ENCODE assay signal across 12 mouse cellular contexts in the genomic region with DNA sequence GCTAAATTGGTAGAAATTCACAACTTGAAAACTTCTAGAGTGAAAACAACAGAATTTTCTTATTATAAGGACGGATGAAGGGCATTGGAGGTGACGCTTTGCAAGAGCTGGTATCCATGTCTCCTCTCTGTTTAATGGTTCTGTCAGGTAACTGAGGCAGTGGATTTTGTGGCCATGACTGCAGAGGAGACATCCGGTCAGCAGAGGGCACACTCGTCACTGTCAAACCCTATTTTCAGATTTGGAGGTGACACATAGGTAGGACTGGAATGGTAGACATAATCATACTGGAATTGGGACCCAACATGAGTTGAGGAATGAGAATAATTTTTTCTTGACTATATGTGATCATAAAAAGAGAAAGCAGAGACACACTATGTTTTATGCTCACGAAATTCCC.
DNase-seq lines count a peak whose midpoint lies in the region; ATAC-seq and TF ChIP-seq lines count a peak whose summit lies in the region.
"Had no signal": no experiment of that assay in that cellular context is flagged by ENCODE, and none has a peak within 500 bp of the region (broad histone marks: within the 10 kb centered on the region; RNA-seq: fewer than 3 reads in every experiment).

No protein-coding gene starts in this region.

- H3K4me1 ChIP-seq in lung, embryonic 14.5 days (ENCODE audit: insufficient read depth): no peaks in the 10 kb centered on the region
- H3K4me1 ChIP-seq in midbrain, embryonic 14.5 days (ENCODE audit: control insufficient read depth, insufficient read depth, low read length): no peaks in the 10 kb centered on the region
- no peaks in the 10 kb centered on the region for H3K4me1 ChIP-seq in kidney, embryonic 14.5 days (ENCODE audit: control insufficient read depth, insufficient read depth, low read length)
- H3K4me1 ChIP-seq: heart, embryonic 13.5 days; liver, embryonic 13.5 days had no signal

- H3K9ac ChIP-seq in lung, embryonic 14.5 days: no peak overlapping the region
- H3K9ac ChIP-seq in midbrain, embryonic 14.5 days (replicated peaks; ENCODE audit: low read length): no peak overlapping the region
- no peak overlapping the region for H3K9ac ChIP-seq in kidney, embryonic 14.5 days (ENCODE audit: low read depth, low read length)
- H3K9ac ChIP-seq: heart, embryonic 13.5 days; liver, embryonic 13.5 days had no signal

- ATAC-seq in lung, embryonic 14.5 days (ENCODE audit: insufficient read depth): no peak
- no peak for ATAC-seq in midbrain, embryonic 14.5 days (ENCODE audit: low FRiP score, low TSS enrichment)
- ATAC-seq in kidney, embryonic 14.5 days (ENCODE audit: low FRiP score, low TSS enrichment): no peak
- ATAC-seq: intestine, embryonic 16.5 days had no signal

- 31% methylated on average over 5 of the region's 5 CpGs for WGBS in lung, embryonic 14.5 days
- WGBS in midbrain, embryonic 14.5 days: 35% methylated on average over 5 of the region's 5 CpGs
- WGBS in kidney, embryonic 14.5 days: 40% methylated on average over 5 of the region's 5 CpGs

- DNase-seq in gastrocnemius, adult 2 months: no peak
- DNase-seq in gastrocnemius, postnatal 14 days: no peak
- DNase-seq in lung, embryonic 14.5 days: no peak
- no peak for DNase-seq in lung, postnatal 25 days (ENCODE audit: low spot score)
- DNase-seq in adipocyte (ENCODE audit: low spot score): peak; percentile 1
- DNase-seq in midbrain, embryonic 14.5 days: peak; percentile 58
- DNase-seq in yolk sac, embryonic 10.5 days (ENCODE audit: low spot score): no peak
- DNase-seq: liver, embryonic 13.5 days had no signal

- peak; percentile 28; the same call in 1 of the 2 replicates for TF ChIP-seq CTCF in gastrocnemius, adult 2 months (IDR thresholded peaks at IDR 0.05)
- TF ChIP-seq CTCF in lung, embryonic 14.5 days (IDR thresholded peaks at IDR 0.05; ENCODE audit: low read depth): peak; percentile 33

- intact Hi-C loops in gastrocnemius, adult 2 months (cut with DNase I): no loop called here
- intact Hi-C loops in gastrocnemius, postnatal 14 days (cut with DNase I; ENCODE audit: low total_unique reads): no loop called here

- H3K9me3 ChIP-seq in lung, embryonic 14.5 days (ENCODE audit: low read depth, low read length): no peaks in the 10 kb centered on the region
- H3K9me3 ChIP-seq in midbrain, embryonic 14.5 days (ENCODE audit: control insufficient read depth, low read length): no peaks in the 10 kb centered on the region
- no peaks in the 10 kb centered on the region for H3K9me3 ChIP-seq in kidney, embryonic 14.5 days (ENCODE audit: control insufficient read depth, low read length)
- H3K9me3 ChIP-seq: heart, embryonic 13.5 days; liver, embryonic 13.5 days had no signal

- peaks cover 44% of the 10 kb centered on the region for H3K27me3 ChIP-seq in lung, embryonic 14.5 days (ENCODE audit: insufficient read depth, low read length)
- H3K27me3 ChIP-seq in midbrain, embryonic 14.5 days (ENCODE audit: control insufficient read depth, insufficient read depth, low read length): no peaks in the 10 kb centered on the region
- H3K27me3 ChIP-seq in kidney, embryonic 14.5 days (ENCODE audit: control insufficient read depth, insufficient read depth, low read length): peaks cover 33% of the 10 kb centered on the region

- no peak overlapping the region for H3K4me3 ChIP-seq in gastrocnemius, adult 2 months
- no peak overlapping the region for H3K4me3 ChIP-seq in lung, embryonic 14.5 days (ENCODE audit: low read depth, low read length)
- H3K4me3 ChIP-seq in midbrain, embryonic 14.5 days (replicated peaks; ENCODE audit: low read depth, low read length): no peak overlapping the region
- H3K4me3 ChIP-seq in kidney, embryonic 14.5 days (ENCODE audit: low read length): no peak overlapping the region
- H3K4me3 ChIP-seq: erythroblast, embryonic 14.5 days; heart, embryonic 13.5 days; liver, embryonic 13.5 days had no signal

- H3K4me2 ChIP-seq in lung, embryonic 14.5 days: no peak overlapping the region
- no peak overlapping the region for H3K4me2 ChIP-seq in midbrain, embryonic 14.5 days (ENCODE audit: low read length)
- no peak overlapping the region for H3K4me2 ChIP-seq in kidney, embryonic 14.5 days (replicated peaks; ENCODE audit: low read depth, low read length)
- H3K4me2 ChIP-seq: liver, embryonic 13.5 days had no signal

- H3K36me3 ChIP-seq in lung, embryonic 14.5 days (ENCODE audit: insufficient read depth): no peaks in the 10 kb centered on the region
- H3K36me3 ChIP-seq in midbrain, embryonic 14.5 days (ENCODE audit: control insufficient read depth, insufficient read depth, low read length): no peaks in the 10 kb centered on the region
- no peaks in the 10 kb centered on the region for H3K36me3 ChIP-seq in kidney, embryonic 14.5 days (ENCODE audit: control insufficient read depth, insufficient read depth, low read length)
- H3K36me3 ChIP-seq: heart, embryonic 13.5 days; liver, embryonic 13.5 days had no signal

- H3K27ac ChIP-seq in gastrocnemius, adult 2 months: no peak overlapping the region
- no peak overlapping the region for H3K27ac ChIP-seq in lung, embryonic 14.5 days (ENCODE audit: low read depth)
- H3K27ac ChIP-seq in midbrain, embryonic 14.5 days (replicated peaks; ENCODE audit: low read depth, low read length): no peak overlapping the region
- no peak overlapping the region for H3K27ac ChIP-seq in kidney, embryonic 14.5 days (ENCODE audit: low read depth, low read length)
- H3K27ac ChIP-seq: heart, embryonic 13.5 days; liver, embryonic 13.5 days had no signal

Comparison
In these comparisons a context has a peak if more than half of its experiments do, and no peak if none do; other contexts are left out.
1. DNase-seq: peak in adipocyte (single experiment) and midbrain, embryonic 14.5 days (single experiment); none in gastrocnemius, adult 2 months (single experiment), gastrocnemius, postnatal 14 days (single experiment), lung, embryonic 14.5 days (single experiment), lung, postnatal 25 days (single experiment) and yolk sac, embryonic 10.5 days (single experiment).